Mouse (Mus musculus): ENCODE measurements at regions not wholly inside any gene's neighbourhood (a gene's known extent, or its start where the extent isn't known, plus 50 kb on each side); places are given as distances from the start of the nearest gene placed in this dataset.

GRCm38 (mm10) chrX:167152611-167153010, 56.5 kb downstream of the Tmsb4x start:
- no peak overlapping the region for H3K27ac ChIP-seq
- no peaks in the 10 kb centered on the region for H3K36me3 ChIP-seq
- no peaks in the 10 kb centered on the region for H3K4me1 ChIP-seq
- no peak for ATAC-seq (ENCODE audit: insufficient number of reproducible peaks, insufficient read depth, low FRiP score, low TSS enrichment, low read depth)
- peaks cover 43% of the 10 kb centered on the region for H3K27me3 ChIP-seq
- 71% methylated on average over 4 of the region's 4 CpGs for WGBS
- no peak overlapping the region for H3K4me3 ChIP-seq
- H3K9ac ChIP-seq, result no peak overlapping the region
- no peaks in the 10 kb centered on the region for H3K9me3 ChIP-seq
- H3K4me2 ChIP-seq, result no peak overlapping the region

GRCm38 (mm10) chrX:167151341-167151740, 57.8 kb downstream of the Tmsb4x start:
- Histone ChIP-seq H3K27ac (no peak overlapping the region), H3K9ac (no peak overlapping the region), H3K4me3 (no peak overlapping the region), H3K4me2 (no peak overlapping the region), H3K9me3 (no peaks in the 10 kb centered on the region), H3K4me1 (no peaks in the 10 kb centered on the region), H3K27me3 (peaks cover 47% of the 10 kb centered on the region), H3K36me3 (no peaks in the 10 kb centered on the region)
- WGBS, result 77% methylated on average over 3 of the region's 3 CpGs
- no peak for ATAC-seq (ENCODE audit: insufficient number of reproducible peaks, insufficient read depth, low FRiP score, low TSS enrichment, low read depth)

- H3K27ac ChIP-seq, result no peak overlapping the region
- peaks cover 48% of the 10 kb centered on the region for H3K27me3 ChIP-seq
- H3K36me3 ChIP-seq, result no peaks in the 10 kb centered on the region
- H3K9me3 ChIP-seq, result no peaks in the 10 kb centered on the region
- ATAC-seq (ENCODE audit: insufficient number of reproducible peaks, insufficient read depth, low FRiP score, low TSS enrichment, low read depth), result no peak
- WGBS, result 86% methylated on average over 4 of the region's 4 CpGs
- no peak overlapping the region for H3K4me2 ChIP-seq
- H3K4me1 ChIP-seq, result no peaks in the 10 kb centered on the region
- no peak overlapping the region for H3K4me3 ChIP-seq
- H3K9ac ChIP-seq, result no peak overlapping the region
Measured at GRCm38 (mm10) chrX:167149400-167149799, 59.7 kb downstream of the Tmsb4x start.

DNA sequence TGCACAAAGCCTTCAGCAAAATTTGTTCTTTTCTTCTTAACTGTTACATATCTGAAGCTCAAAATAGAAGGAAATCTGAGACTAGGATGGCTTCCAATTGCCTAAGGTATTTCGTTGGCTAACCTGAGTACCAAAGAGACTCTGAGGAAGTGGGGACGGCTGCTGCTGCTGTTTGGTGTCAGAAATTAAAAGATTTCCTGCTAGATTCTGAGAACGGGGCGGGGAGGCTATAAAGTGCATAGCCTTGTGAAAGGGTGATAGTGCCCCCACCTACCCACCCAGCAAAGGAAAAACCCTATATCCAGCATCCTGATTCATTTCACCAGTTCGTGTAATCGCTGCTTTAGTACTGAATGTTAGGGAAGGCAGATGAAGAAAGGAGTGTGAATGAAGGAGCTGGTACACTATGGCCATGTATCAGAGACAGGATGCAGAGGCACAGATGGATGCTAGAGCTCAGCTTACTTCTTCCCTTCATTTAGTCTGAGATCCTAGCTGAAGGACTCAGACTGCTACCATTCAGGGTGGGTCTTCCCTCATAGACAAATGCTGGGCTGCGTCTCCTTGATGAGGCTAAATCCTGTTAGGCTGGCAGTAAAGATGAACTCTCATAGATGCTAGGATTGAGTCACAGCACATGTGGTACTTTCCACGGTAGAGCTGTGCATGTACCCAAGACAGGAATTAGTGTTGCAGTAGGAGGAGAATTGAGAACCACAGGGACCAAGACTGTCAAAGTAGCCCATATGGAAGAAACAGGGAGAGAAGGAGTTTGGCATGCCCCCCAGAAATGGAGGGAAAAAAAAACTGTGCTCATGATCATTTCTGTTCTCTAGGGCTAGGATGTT, 62.4 kb downstream of the Tmsb4x start:
- no peaks in the 10 kb centered on the region for H3K9me3 ChIP-seq
- H3K27ac ChIP-seq, result no peak overlapping the region
- 69% methylated on average over 8 of the region's 8 CpGs for WGBS
- H3K4me3 ChIP-seq, result no peak overlapping the region
- no peaks in the 10 kb centered on the region for H3K36me3 ChIP-seq
- H3K4me2 ChIP-seq, result no peak overlapping the region
- no peak overlapping the region for H3K9ac ChIP-seq
- H3K27me3 ChIP-seq, result peaks cover 51% of the 10 kb centered on the region
- H3K4me1 ChIP-seq, result no peaks in the 10 kb centered on the region
- ATAC-seq (ENCODE audit: insufficient number of reproducible peaks, insufficient read depth, low FRiP score, low TSS enrichment, low read depth), result no peak

GRCm38 (mm10) chrX:167145508-167146182, 63.5 kb downstream of the Tmsb4x start:
- Histone ChIP-seq H3K9me3 (no peaks in the 10 kb centered on the region), H3K4me3 (no peak overlapping the region), H3K27ac (no peak overlapping the region), H3K36me3 (no peaks in the 10 kb centered on the region), H3K4me2 (no peak overlapping the region), H3K27me3 (peaks cover 52% of the 10 kb centered on the region), H3K4me1 (no peaks in the 10 kb centered on the region), H3K9ac (no peak overlapping the region)
- no peak for ATAC-seq (ENCODE audit: insufficient number of reproducible peaks, insufficient read depth, low FRiP score, low TSS enrichment, low read depth)
- WGBS, result 81% methylated on average over 11 of the region's 11 CpGs

GRCm38 (mm10) chrX:167139110-167139509, 70.0 kb downstream of the Tmsb4x start:
- no peaks in the 10 kb centered on the region for H3K36me3 ChIP-seq
- H3K27me3 ChIP-seq, result peaks cover 35% of the 10 kb centered on the region
- ATAC-seq (ENCODE audit: insufficient number of reproducible peaks, insufficient read depth, low FRiP score, low TSS enrichment, low read depth), result no peak
- 63% methylated on average over 2 of the region's 2 CpGs for WGBS
- no peak overlapping the region for H3K4me2 ChIP-seq
- no peaks in the 10 kb centered on the region for H3K4me1 ChIP-seq
- H3K9me3 ChIP-seq, result no peaks in the 10 kb centered on the region
- H3K4me3 ChIP-seq, result no peak overlapping the region
- H3K27ac ChIP-seq, result no peak overlapping the region
- H3K9ac ChIP-seq, result no peak overlapping the region

- Histone ChIP-seq H3K27me3 (peaks cover 53% of the 10 kb centered on the region), H3K4me2 (no peak overlapping the region), H3K36me3 (no peaks in the 10 kb centered on the region), H3K9me3 (no peaks in the 10 kb centered on the region), H3K4me1 (no peaks in the 10 kb centered on the region), H3K9ac (no peak overlapping the region), H3K4me3 (no peak overlapping the region), H3K27ac (no peak overlapping the region)
- ATAC-seq (ENCODE audit: insufficient number of reproducible peaks, insufficient read depth, low FRiP score, low TSS enrichment, low read depth), result no peak
- WGBS, result 88% methylated on average over 3 of the region's 3 CpGs
Measured at GRCm38 (mm10) chrX:167134250-167134649, 74.9 kb downstream of the Tmsb4x start.

- 64% methylated on average over 4 of the region's 4 CpGs for WGBS
- no peaks in the 10 kb centered on the region for H3K4me1 ChIP-seq
- no peak overlapping the region for H3K4me2 ChIP-seq
- no peak overlapping the region for H3K4me3 ChIP-seq
- H3K9ac ChIP-seq, result no peak overlapping the region
- H3K36me3 ChIP-seq, result no peaks in the 10 kb centered on the region
- no peak overlapping the region for H3K27ac ChIP-seq
- H3K9me3 ChIP-seq, result no peaks in the 10 kb centered on the region
- H3K27me3 ChIP-seq, result peaks cover 48% of the 10 kb centered on the region
- no peak for ATAC-seq (ENCODE audit: insufficient number of reproducible peaks, insufficient read depth, low FRiP score, low TSS enrichment, low read depth)
Measured at GRCm38 (mm10) chrX:167132989-167133395, 76.1 kb downstream of the Tmsb4x start.

- Histone ChIP-seq H3K36me3 (no peaks in the 10 kb centered on the region), H3K9me3 (no peaks in the 10 kb centered on the region), H3K27me3 (peaks cover 53% of the 10 kb centered on the region), H3K4me2 (no peak overlapping the region), H3K27ac (no peak overlapping the region), H3K4me3 (no peak overlapping the region), H3K9ac (no peak overlapping the region), H3K4me1 (no peaks in the 10 kb centered on the region)
- 79% methylated on average over 3 of the region's 3 CpGs for WGBS
- no peak for ATAC-seq (ENCODE audit: insufficient number of reproducible peaks, insufficient read depth, low FRiP score, low TSS enrichment, low read depth)
Measured at GRCm38 (mm10) chrX:167131317-167131716, 77.8 kb downstream of the Tmsb4x start.

DNA sequence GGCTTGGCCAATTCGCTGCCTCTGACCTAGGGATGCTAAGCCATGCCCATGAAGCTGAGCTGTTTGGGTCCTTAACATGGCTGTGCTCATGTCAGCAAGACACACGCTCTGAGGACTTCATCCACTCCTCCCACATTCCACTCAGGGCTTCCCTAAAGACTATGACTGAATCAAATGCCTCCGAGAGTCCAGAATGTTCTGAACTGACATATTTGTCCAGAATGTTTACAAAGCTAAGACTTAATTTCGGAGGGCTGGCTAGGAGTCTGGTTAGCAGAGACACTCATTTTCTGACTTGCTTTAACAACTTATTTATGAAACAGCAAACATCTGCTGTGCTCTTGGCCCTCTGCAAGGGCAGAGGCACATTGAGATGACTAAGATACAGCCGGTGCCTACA, 78.5 kb downstream of the Tmsb4x start:
- no peak for ATAC-seq (ENCODE audit: insufficient number of reproducible peaks, insufficient read depth, low FRiP score, low TSS enrichment, low read depth)
- Histone ChIP-seq H3K4me1 (no peaks in the 10 kb centered on the region), H3K9me3 (no peaks in the 10 kb centered on the region), H3K4me3 (no peak overlapping the region), H3K36me3 (no peaks in the 10 kb centered on the region), H3K27me3 (peaks cover 60% of the 10 kb centered on the region), H3K4me2 (no peak overlapping the region), H3K9ac (no peak overlapping the region), H3K27ac (no peak overlapping the region)
- WGBS, result 80% methylated on average over 5 of the region's 5 CpGs

DNA sequence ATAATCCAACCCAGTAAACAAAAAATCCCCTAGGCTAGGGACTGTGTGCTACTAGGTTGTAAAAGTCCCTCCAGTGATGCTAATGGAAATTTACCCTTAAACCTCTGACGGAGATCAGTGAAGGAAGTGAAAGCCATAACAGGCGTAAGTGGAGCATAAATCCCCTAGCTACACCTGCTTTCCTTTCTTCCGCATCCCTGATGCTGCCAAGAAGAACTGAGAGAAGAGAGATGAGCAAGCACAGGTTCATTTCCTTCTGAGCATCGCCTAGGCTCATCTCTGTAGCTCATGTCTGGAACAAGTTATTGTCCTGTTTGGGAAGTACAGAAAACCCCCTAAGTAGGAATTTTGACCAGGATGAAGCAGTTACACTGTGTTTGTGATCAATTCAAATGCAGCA, 89.8 kb downstream of the Tmsb4x start:
- Histone ChIP-seq H3K4me1 (no peaks in the 10 kb centered on the region), H3K4me3 (no peak overlapping the region), H3K27me3 (peaks cover 53% of the 10 kb centered on the region), H3K36me3 (no peaks in the 10 kb centered on the region), H3K4me2 (no peak overlapping the region), H3K9me3 (no peaks in the 10 kb centered on the region), H3K27ac (no peak overlapping the region), H3K9ac (no peak overlapping the region)
- WGBS, result 85% methylated on average over 4 of the region's 4 CpGs
- ATAC-seq (ENCODE audit: insufficient number of reproducible peaks, insufficient read depth, low FRiP score, low TSS enrichment, low read depth), result no peak

DNA sequence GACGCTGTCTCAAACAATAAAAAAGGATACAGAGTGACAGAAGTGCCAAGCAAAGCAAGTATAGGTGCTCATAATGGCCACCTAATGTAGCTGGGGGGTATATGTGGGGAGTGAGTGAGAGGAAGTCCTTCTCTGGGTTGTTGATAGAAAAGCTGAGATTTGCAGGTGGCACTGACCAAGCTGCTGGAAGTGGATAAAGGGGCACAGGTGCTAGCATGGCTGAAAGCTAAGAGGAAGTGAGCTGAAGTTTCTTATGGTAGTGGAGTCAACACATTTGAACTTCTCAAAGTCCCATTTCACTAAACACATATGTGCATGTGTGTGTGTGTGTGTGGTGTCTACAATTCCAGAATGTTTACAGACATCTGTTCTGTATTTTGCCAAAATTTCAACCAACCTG, 94.0 kb downstream of the Tmsb4x start:
- ATAC-seq (ENCODE audit: insufficient number of reproducible peaks, insufficient read depth, low FRiP score, low TSS enrichment, low read depth), result no peak
- no peak overlapping the region for H3K27ac ChIP-seq
- H3K4me1 ChIP-seq, result no peaks in the 10 kb centered on the region
- H3K27me3 ChIP-seq, result peaks cover 56% of the 10 kb centered on the region
- 88% methylated on average over 1 of the region's 1 CpGs for WGBS
- H3K36me3 ChIP-seq, result no peaks in the 10 kb centered on the region
- H3K4me3 ChIP-seq, result no peak overlapping the region
- H3K9ac ChIP-seq, result no peak overlapping the region
- H3K9me3 ChIP-seq, result no peaks in the 10 kb centered on the region
- no peak overlapping the region for H3K4me2 ChIP-seq

Data from embryonic facial prominence, embryonic 13.5 days (tissue).